9 mouse cellular contexts compared by ENCODE assay signal in genomic region chr15:85716045-85716444, GRCm38 (mm10). TPM values are rescaled to one million over a fixed set of nuclear protein-coding genes. Genes with fewer than 3 reads are reported as not detected.
DNase-seq lines count a peak whose midpoint lies in the region; ATAC-seq and TF ChIP-seq lines count a peak whose summit lies in the region.
"Had no signal": no experiment of that assay in that cellular context is flagged by ENCODE, and none has a peak within 500 bp of the region (broad histone marks: within the 10 kb centered on the region; RNA-seq: fewer than 3 reads in every experiment).

No protein-coding gene starts in this region.

- H3K4me3 ChIP-seq in CH12.LX (replicated peaks in 1 of 3; ENCODE audit: low read depth in 2 of 3, low read length in 2 of 3, poor library complexity in 1 of 3): no peak overlapping the region
- no peak overlapping the region for H3K4me3 ChIP-seq in lung, embryonic 16.5 days (ENCODE audit: low read length)
- H3K4me3 ChIP-seq: heart, embryonic 15.5 days had no signal

- peak; percentile 87 to 98 for TF ChIP-seq CTCF in CH12.LX (conservative IDR thresholded peaks at IDR 0.05 in 1 of 2, IDR thresholded peaks at IDR 0.05 in 1 of 2; ENCODE audit: low read depth in 2 of 2, low read length in 2 of 2)

- peak; percentile 77 for DNase-seq in CH12.LX (ENCODE audit: extremely low read depth)
- DNase-seq in adrenal gland, postnatal 10 days: peak; percentile 91
- DNase-seq in embryo, embryonic 11 days: peak; percentile 78
- DNase-seq in heart, adult 8-10 months (ENCODE audit: low spot score): peak; percentile 81
- DNase-seq in layer of hippocampus, adult 11-12 months (ENCODE audit: low spot score): peak; percentile 88
- peak; percentile 90 for DNase-seq in retina, embryonic 14.5 days (ENCODE audit: low spot score)
- DNase-seq in thymus, postnatal 25 days: peak; percentile 83

- H3K9me3 ChIP-seq in CH12.LX (replicated peaks; ENCODE audit: low read length): no peaks in the 10 kb centered on the region
- H3K9me3 ChIP-seq in lung, embryonic 16.5 days (ENCODE audit: control insufficient read depth, low read length): no peaks in the 10 kb centered on the region
- H3K9me3 ChIP-seq: heart, embryonic 15.5 days had no signal

- dilution Hi-C loops in CH12.LX (cut with MboI; ENCODE audit: extremely low pct_ligation_motif_present, extremely low pct_unique_long_range_greater_than_20kb, low sequenced_read_pairs): no loop called here

- in situ Hi-C loops in CH12.LX (cut with MboI; ENCODE audit: low pct_ligation_motif_present, low pct_unique_long_range_greater_than_20kb, low sequenced_read_pairs): loop anchor here (5.0 to 25.0 kb wide), 2 partner anchors 146 to 229 kb away; no protein-coding TSS in a partner anchor

- TF ChIP-seq EP300 in CH12.LX (IDR thresholded peaks at IDR 0.05; ENCODE audit: low read length): no peak

- H3K9ac ChIP-seq in CH12.LX (ENCODE audit: insufficient read depth, low read depth): no peak overlapping the region
- no peak overlapping the region for H3K9ac ChIP-seq in lung, embryonic 16.5 days (ENCODE audit: low read length)
- H3K9ac ChIP-seq: heart, embryonic 15.5 days had no signal

- H3K27ac ChIP-seq in CH12.LX (ENCODE audit: insufficient read depth, low read depth): no peak overlapping the region
- H3K27ac ChIP-seq in lung, embryonic 16.5 days (ENCODE audit: low read length): no peak overlapping the region
- H3K27ac ChIP-seq: heart, embryonic 15.5 days had no signal

- TF ChIP-seq POLR2A in CH12.LX (IDR thresholded peaks at IDR 0.05; ENCODE audit: low read depth, low read length): no peak

- peaks cover 7 to 12% of the 10 kb centered on the region in 2 experiments; a peak in 2 of 4 replicates for H3K4me1 ChIP-seq in CH12.LX (ENCODE audit: control insufficient read depth in 1 of 2, insufficient read depth in 2 of 2)
- no peaks in the 10 kb centered on the region for H3K4me1 ChIP-seq in lung, embryonic 16.5 days (replicated peaks; ENCODE audit: control insufficient read depth, insufficient read depth, low read length)

- ATAC-seq in lung, embryonic 16.5 days (ENCODE audit: low read depth): peak; percentile 63

- H3K4me2 ChIP-seq in CH12.LX (ENCODE audit: insufficient read depth, low read depth, poor library complexity, severe bottlenecking): no peak overlapping the region
- H3K4me2 ChIP-seq in lung, embryonic 16.5 days (ENCODE audit: low read depth, low read length): no peak overlapping the region
- H3K4me2 ChIP-seq: heart, embryonic 15.5 days had no signal

- no peaks in the 10 kb centered on the region for H3K36me3 ChIP-seq in CH12.LX (replicated peaks in 1 of 2; ENCODE audit: control insufficient read depth in 1 of 2, insufficient read depth in 1 of 2, low read length in 1 of 2)
- no peaks in the 10 kb centered on the region for H3K36me3 ChIP-seq in lung, embryonic 16.5 days (ENCODE audit: control insufficient read depth, insufficient read depth, low read length)
- H3K36me3 ChIP-seq: heart, embryonic 15.5 days had no signal

- WGBS in lung, embryonic 16.5 days: 7% methylated on average over 7 of the region's 7 CpGs

- peak; percentile 98 for TF ChIP-seq RAD21 in CH12.LX (IDR thresholded peaks at IDR 0.05; ENCODE audit: low read depth, low read length)

- H3K79me2 ChIP-seq in CH12.LX (replicated peaks; ENCODE audit: control insufficient read depth, extremely low read depth, insufficient read depth, poor library complexity, severe bottlenecking): no peaks in the 10 kb centered on the region

- peaks cover 49% of the 10 kb centered on the region for H3K27me3 ChIP-seq in CH12.LX (replicated peaks)
- H3K27me3 ChIP-seq in lung, embryonic 16.5 days (ENCODE audit: control insufficient read depth, insufficient read depth, low read depth, low read length): no peaks in the 10 kb centered on the region

TF ChIP-seq in CH12.LX, 34 proteins besides CTCF, POLR2A, EP300 and RAD21:
- TF ChIP-seq TCF12 (IDR thresholded peaks at IDR 0.05; ENCODE audit: low read depth, low read length) (no peak), BHLHE40 (IDR thresholded peaks at IDR 0.05; ENCODE audit: low read depth, low read length) (no peak), IRF4 (IDR thresholded peaks at IDR 0.05; ENCODE audit: low read depth, low read length) (no peak), JUND (conservative IDR thresholded peaks at IDR 0.05; ENCODE audit: low read depth, low read length) (no peak), SMC3 (IDR thresholded peaks at IDR 0.05; ENCODE audit: low read depth, low read length) (peak; percentile 93), ZC3H11A (IDR thresholded peaks at IDR 0.05; ENCODE audit: low read depth, low read length) (peak; percentile 72), USF2 (conservative IDR thresholded peaks at IDR 0.05; ENCODE audit: low read depth, low read length) (no peak), UBTF (IDR thresholded peaks at IDR 0.05; ENCODE audit: low read depth, low read length) (no peak), USF1 (IDR thresholded peaks at IDR 0.05; ENCODE audit: low read depth, low read length) (no peak), CHD1 (IDR thresholded peaks at IDR 0.05; ENCODE audit: low read depth, low read length) (no peak), MAZ (IDR thresholded peaks at IDR 0.05; ENCODE audit: low read depth, low read length) (no peak), MXI1 (IDR thresholded peaks at IDR 0.05; ENCODE audit: low read depth, low read length) (no peak), MEF2A (IDR thresholded peaks at IDR 0.05; ENCODE audit: borderline replicate concordance, low read depth, low read length) (no peak), CHD2 (IDR thresholded peaks at IDR 0.05; ENCODE audit: low read length) (no peak), KAT2A (IDR thresholded peaks at IDR 0.05; ENCODE audit: insufficient replicate concordance, low read length) (no peak)

RNA-seq across cellular contexts. Expression of gene Ppara, which starts 18.7 kb away (rescaled TPM):
- not detected in 2 replicates for total RNA-seq in CH12.LX (2012; rRNA removed)
- total RNA-seq in CH12.LX (2014; rRNA removed): not detected in 2 replicates
- not detected in 2 replicates for polyA plus RNA-seq in CH12.LX (2012; ENCODE audit: insufficient read length, low read depth)
- total RNA-seq in adrenal gland, postnatal 10 days (2021): 100 to 1,000 TPM in 1 of 2 experiments, 10 to 100 TPM in 1; 95.3 to 120 TPM
- total RNA-seq in heart, adult 8-10 months (2022): 10 to 100 TPM; 50.2 to 79.0 (median 59.5) TPM
- 5.2 and 5.9 TPM in 2 replicates for polyA plus RNA-seq in lung, embryonic 16.5 days (2015; fragmentation: Nextera tagmentation; extraction: Ambion mirVana)

Comparison
In these comparisons a context has a peak if more than half of its experiments do, and no peak if none do; other contexts are left out.
1. RNA of gene Ppara, which starts 18.7 kb away (total RNA-seq): 95.3 to 120 TPM in adrenal gland, postnatal 10 days and 50.2 to 79.0 TPM in heart, adult 8-10 months; not detected in CH12.LX; every median in the first group is over 10 times any median in the second.
2. Peak in every context shown above with its lines, with median percentiles within 50 percentile points of each other: DNase-seq.